Mouse (Mus musculus) spleen, postnatal 4 days (tissue): ENCODE measurements at regions not wholly inside any gene's neighbourhood (a gene's known extent, or its start where the extent isn't known, plus 50 kb on each side); places are given as distances from the start of the nearest gene placed in this dataset.
"Not testable (repeated sequence)": the region's sequence is repeated elsewhere in the genome, so short reads cannot be mapped to it uniquely, and the experiment has no call there.

Source experiments
- DNase-seq, 2 experiments: peaks; one replicate each; pipeline ENCODE4 v3.0.0; 2022; ENCODE audit warnings: low spot score in 2 of 2

DNA sequence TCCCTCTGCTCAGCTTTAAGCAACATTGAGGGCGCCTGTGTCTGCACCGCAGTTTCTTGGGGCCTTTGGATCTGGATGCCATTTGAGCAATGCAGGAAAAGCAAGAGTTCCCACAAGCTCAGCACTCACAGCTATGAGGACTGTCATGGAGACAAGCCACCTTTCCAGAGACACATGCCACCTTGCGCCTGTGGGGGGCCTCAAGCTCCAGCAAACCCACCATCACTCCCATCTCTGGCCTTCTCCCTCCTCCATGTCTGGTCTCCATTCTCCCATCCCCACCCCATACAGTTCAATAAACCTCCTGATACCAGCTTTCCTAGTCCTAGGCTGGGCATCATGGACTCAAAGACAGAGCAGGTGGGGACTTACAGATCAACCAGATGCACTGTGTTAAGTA is 97.8 kb downstream of the Wdr11 start:
- no peak for DNase-seq

GRCm38 (mm10) chr7:129690868-129691267 is 99.2 kb downstream of the Wdr11 start:
- no peak for DNase-seq

GRCm38 (mm10) chr7:129691619-129692071 is 100.0 kb downstream of the Wdr11 start:
- DNase-seq, result no peak

GRCm38 (mm10) chr7:129693635-129694034 is 102.0 kb downstream of the Wdr11 start:
- DNase-seq, result no peak

DNA sequence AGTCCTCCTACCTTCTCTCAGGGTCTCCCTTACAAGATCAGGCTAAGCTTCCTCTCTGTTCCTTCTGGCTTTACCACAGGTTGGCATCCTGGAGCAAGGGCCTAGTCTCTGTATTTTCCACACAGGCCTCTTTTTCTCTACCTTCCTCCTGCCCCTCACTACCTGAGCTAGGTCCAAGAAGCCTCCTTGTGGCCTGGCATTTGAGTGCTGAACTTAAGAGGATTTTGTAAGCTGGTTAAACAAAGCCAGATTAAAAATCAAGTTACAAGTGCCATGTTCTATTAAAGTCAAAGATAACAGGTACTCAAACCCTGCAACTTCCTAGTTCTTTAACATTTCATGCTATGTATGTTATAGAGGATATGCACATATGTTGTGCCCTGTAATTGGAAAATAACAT is 102.5 kb downstream of the Wdr11 start:
- DNase-seq, result no peak

GRCm38 (mm10) chr7:129699931-129700570 is 108.4 kb downstream of the Wdr11 start:
- DNase-seq, result peak in 1 of 2 experiments; percentile 14

- no peak for DNase-seq
Measured at GRCm38 (mm10) chr7:129727559-129727958, 135.9 kb downstream of the Wdr11 start.

DNA sequence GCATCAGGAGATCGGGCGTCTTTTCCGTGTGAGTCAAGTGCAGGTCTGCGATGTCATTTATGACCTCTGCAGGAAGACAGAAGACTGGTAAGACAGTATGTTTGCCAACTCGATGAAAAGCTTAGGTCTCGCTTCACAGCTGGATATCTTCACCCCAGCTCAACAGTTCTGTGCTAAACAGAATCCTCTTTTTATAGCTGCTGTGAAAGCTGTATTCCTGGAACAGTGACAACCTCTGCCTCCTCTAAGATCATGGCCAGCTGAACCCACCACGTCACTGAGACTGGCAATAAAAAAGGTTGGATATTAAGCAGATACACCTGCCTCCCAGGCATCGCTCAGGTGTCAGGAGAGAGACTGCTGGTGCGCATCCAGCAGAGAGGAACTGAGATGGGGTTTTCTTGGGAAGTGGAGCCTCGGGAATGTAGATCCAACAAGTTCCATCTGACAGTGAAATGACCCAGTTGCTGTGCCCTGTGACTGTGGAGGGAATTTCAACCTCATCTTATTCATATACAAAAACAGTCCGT is 138.1 kb downstream of the Wdr11 start:
- DNase-seq, result peak in 1 of 2 experiments; percentile 49

- DNase-seq, result no peak
Measured at GRCm38 (mm10) chr7:129730785-129731352, 139.2 kb downstream of the Wdr11 start.

DNA sequence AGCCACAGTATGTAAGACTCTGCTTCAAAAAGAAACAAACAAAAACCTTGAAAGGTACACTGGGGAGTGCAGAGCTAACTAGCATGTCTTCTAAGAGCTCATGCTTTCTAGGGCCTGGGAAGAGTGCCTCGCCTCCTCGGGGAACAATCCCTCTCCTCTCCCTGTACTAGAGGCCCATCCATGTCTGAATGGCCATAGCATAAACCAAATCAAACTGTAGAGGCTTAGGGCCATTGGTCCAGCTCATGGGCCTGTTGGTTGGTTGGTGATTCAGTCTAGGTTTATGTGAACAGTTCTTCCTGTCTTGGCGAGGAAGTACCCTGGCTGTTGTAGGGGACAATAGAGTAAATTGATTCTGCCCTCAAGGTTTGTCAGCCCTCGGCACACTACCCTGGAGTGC is 151.0 kb downstream of the Wdr11 start:
- DNase-seq, result no peak

- DNase-seq, result no peak
Measured at GRCm38 (mm10) chr7:129743955-129744666, 152.4 kb downstream of the Wdr11 start.

GRCm38 (mm10) chr7:129746639-129747038 is 155.0 kb downstream of the Wdr11 start:
- DNase-seq, result no peak

GRCm38 (mm10) chr7:129750936-129751335 is 159.3 kb downstream of the Wdr11 start:
- DNase-seq, result no peak

- DNase-seq, result no peak
Measured at GRCm38 (mm10) chr7:129754737-129755136, 163.1 kb downstream of the Wdr11 start.

GRCm38 (mm10) chr7:129756138-129756537 is 164.5 kb downstream of the Wdr11 start:
- no peak for DNase-seq

- DNase-seq, result no peak
Measured at GRCm38 (mm10) chr7:129759848-129760247, 168.2 kb downstream of the Wdr11 start.

DNA sequence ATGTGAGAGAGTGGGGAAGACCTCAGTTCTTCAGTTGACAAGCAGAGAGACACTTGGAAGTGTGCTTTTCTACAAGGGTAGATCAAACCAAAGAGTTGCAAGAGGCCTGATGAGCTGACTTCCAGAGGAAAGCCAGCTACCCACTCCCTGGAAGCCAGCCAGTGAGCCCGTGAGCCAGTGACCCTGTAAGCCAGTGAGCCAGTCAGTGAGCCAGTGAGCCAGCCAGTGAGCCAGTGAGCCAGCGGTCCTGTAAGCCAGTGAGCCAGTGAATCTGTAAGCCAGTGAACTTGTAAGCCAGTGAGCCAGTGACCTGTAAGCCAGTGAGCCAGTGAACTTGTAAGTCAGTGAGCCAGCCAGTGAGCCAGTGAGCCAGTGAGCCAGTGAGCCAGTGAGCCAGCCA is 168.7 kb downstream of the Wdr11 start:
- no peak for DNase-seq

DNA sequence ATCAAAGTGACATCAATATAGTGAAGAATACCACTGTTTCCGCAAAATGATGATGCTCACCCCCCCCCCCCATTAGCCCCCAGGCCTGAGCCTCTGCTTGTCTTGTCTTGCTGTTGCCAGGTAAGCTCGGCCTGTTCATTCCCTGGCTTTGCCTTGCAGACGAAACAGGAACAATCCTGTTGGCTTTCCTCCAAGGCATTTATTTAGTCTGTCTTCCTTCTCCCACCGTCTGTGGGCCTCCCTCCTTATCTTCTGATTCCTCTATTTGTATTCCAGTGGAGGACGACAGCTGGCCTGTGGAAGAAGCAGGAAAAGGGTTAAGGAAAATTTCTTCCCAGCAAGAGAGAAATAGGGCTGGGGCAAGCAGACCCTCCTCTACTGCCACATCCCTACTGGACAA is 172.1 kb downstream of the Wdr11 start:
- DNase-seq, result no peak

- DNase-seq, result no peak
Measured at GRCm38 (mm10) chr7:129764456-129764970, 172.8 kb downstream of the Wdr11 start.

DNA sequence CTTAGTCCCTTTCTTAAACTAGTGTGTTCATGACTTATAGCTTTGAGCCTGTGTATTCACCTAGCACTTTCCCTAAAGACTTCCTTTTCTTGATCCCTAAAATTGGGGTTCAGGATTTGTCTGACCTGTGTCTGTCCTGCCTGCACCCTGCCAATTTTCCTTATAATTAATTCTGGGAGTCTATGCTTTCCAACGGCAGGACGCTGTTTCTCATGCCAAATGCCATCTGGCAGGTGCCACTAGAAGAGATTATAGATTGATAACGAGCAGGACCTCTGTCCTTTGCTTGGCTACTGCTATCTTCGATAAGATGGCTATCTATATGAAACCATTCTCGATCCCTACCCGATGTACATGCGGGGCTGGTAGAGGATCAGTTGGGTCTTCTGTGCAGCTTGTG is 174.0 kb downstream of the Wdr11 start:
- no peak for DNase-seq

GRCm38 (mm10) chr7:129766087-129766834 is 174.6 kb downstream of the Wdr11 start:
- DNase-seq, result no peak

DNA sequence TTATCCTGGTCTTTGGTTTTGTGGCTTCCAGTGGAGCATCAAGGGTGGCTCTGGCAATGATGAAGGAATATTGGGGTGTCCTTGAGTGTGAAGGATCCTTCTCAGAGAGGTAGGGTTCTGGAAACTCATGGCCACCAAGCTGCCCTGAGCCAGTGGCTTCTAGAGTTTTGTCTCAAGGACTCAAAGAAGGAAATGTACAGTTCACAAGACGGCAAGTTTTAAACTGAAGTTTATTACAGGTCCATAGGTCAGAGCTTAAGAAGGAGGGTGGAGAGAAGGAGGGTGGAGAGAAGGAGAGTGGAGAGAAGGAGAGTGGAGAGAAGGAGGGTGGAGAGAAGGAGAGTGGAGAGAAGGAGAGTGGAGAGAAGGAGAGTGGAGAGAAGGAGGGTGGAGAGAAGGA is 178.0 kb downstream of the Wdr11 start:
- not testable (repeated sequence) for DNase-seq
